Mouse (Mus musculus): ENCODE measurements around the gene Scaf4. TPM values are rescaled to one million over a fixed set of nuclear protein-coding genes. Genes with fewer than 3 reads are reported as not detected.
"Not testable (repeated sequence)": the region's sequence is repeated elsewhere in the genome, so short reads cannot be mapped to it uniquely, and the experiment has no call there.

Scaf4 gene
- polyA plus RNA-seq, 1 experiment: 16.2 TPM

GRCm38 (mm10) chr16:90260097-90260496 is 24.2 kb downstream of the Scaf4 start:
- H3ac ChIP-seq (ENCODE audit: control insufficient read depth, insufficient read length, low read depth): no peak overlapping the region
- peaks cover 31% of the 10 kb centered on the region for H3K79me3 ChIP-seq (ENCODE audit: low read depth)
- H3K79me2 ChIP-seq (ENCODE audit: control insufficient read depth, insufficient read depth): peaks cover 43% of the 10 kb centered on the region
- TF ChIP-seq MAX (IDR thresholded peaks at IDR 0.05) (no peak), CTCF (IDR thresholded peaks at IDR 0.05; ENCODE audit: control insufficient read depth, insufficient read depth, insufficient read length) (no peak), USF1 (IDR thresholded peaks at IDR 0.05; ENCODE audit: low read depth) (no peak), FOSL1 (IDR thresholded peaks at IDR 0.05; ENCODE audit: insufficient read depth, low read length, poor library complexity, severe bottlenecking) (no peak), MYOG (IDR thresholded peaks at IDR 0.05; ENCODE audit: control insufficient read depth, extremely low read depth, insufficient read length) (no peak), MYOD1 (IDR thresholded peaks at IDR 0.05; ENCODE audit: control insufficient read depth, insufficient read length, low read depth) (no peak), CEBPB (IDR thresholded peaks at IDR 0.05; ENCODE audit: low read depth) (no peak)
- peaks cover 62% of the 10 kb centered on the region for H3K36me3 ChIP-seq (ENCODE audit: control insufficient read depth, insufficient read depth)
- H3K4me3 ChIP-seq (ENCODE audit: insufficient read depth, poor library complexity, severe bottlenecking): no peak overlapping the region
- H3K27me3 ChIP-seq (ENCODE audit: control insufficient read depth, insufficient read depth, insufficient read length): no peaks in the 10 kb centered on the region

DNA sequence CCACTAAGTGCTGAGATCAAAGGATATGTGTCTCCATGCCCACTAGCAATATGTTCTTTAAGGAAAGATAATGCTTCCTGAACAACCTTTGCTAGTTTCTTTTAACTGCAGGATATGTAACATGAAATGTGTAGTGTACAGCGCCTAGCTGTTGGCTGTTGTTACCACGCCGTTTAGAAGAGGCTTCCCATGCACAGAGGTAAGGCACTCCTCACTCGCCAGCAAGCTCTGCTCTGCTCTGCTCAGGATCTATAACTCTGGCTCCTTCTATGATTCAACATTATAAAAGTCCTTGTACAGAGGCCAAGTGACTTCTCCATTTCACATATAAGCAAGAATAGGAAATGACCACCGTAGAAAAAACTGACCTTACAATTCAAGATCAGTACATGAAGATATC is 24.7 kb downstream of the Scaf4 start:
- Histone ChIP-seq H3K79me2 (ENCODE audit: control insufficient read depth, insufficient read depth) (peaks cover 38% of the 10 kb centered on the region), H3K79me3 (ENCODE audit: low read depth) (peaks cover 29% of the 10 kb centered on the region), H3K36me3 (ENCODE audit: control insufficient read depth, insufficient read depth) (peaks cover 62% of the 10 kb centered on the region), H3K4me3 (ENCODE audit: insufficient read depth, poor library complexity, severe bottlenecking) (no peak overlapping the region), H3K27me3 (ENCODE audit: control insufficient read depth, insufficient read depth, insufficient read length) (no peaks in the 10 kb centered on the region), H3ac (ENCODE audit: control insufficient read depth, insufficient read length, low read depth) (no peak overlapping the region)
- TF ChIP-seq MYOG (IDR thresholded peaks at IDR 0.05; ENCODE audit: control insufficient read depth, extremely low read depth, insufficient read length): no peak
- no peak for TF ChIP-seq CTCF (IDR thresholded peaks at IDR 0.05; ENCODE audit: control insufficient read depth, insufficient read depth, insufficient read length)
- TF ChIP-seq MYOD1 (IDR thresholded peaks at IDR 0.05; ENCODE audit: control insufficient read depth, insufficient read length, low read depth): no peak
- TF ChIP-seq CEBPB (IDR thresholded peaks at IDR 0.05; ENCODE audit: low read depth): no peak
- no peak for TF ChIP-seq MAX (IDR thresholded peaks at IDR 0.05)
- TF ChIP-seq USF1 (IDR thresholded peaks at IDR 0.05; ENCODE audit: low read depth): no peak
- TF ChIP-seq FOSL1 (IDR thresholded peaks at IDR 0.05; ENCODE audit: insufficient read depth, low read length, poor library complexity, severe bottlenecking): no peak

DNA sequence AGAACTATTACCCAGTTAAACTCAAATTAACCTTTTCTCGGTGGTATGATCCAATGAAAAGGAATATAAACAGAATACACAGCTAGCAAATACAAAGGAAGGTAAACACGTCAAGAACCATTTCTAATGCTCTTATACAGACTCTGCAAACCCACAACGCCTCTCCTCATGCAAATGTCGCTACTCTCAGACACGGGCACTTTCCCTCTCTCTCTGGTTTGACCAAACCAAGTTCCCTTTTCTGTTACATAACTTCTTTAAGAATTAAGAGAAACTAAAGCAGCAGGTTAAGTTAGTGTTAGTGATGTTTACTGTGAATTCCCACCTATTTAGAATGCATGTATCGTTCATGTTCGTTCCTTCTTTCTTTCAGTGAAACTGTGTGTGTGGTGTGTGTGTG is 25.4 kb downstream of the Scaf4 start:
- Histone ChIP-seq H3K27me3 (ENCODE audit: control insufficient read depth, insufficient read depth, insufficient read length) (no peaks in the 10 kb centered on the region), H3K36me3 (ENCODE audit: control insufficient read depth, insufficient read depth) (peaks cover 62% of the 10 kb centered on the region), H3K4me3 (ENCODE audit: insufficient read depth, poor library complexity, severe bottlenecking) (no peak overlapping the region), H3ac (ENCODE audit: control insufficient read depth, insufficient read length, low read depth) (no peak overlapping the region), H3K79me2 (ENCODE audit: control insufficient read depth, insufficient read depth) (peaks cover 32% of the 10 kb centered on the region), H3K79me3 (ENCODE audit: low read depth) (peaks cover 24% of the 10 kb centered on the region)
- TF ChIP-seq USF1 (IDR thresholded peaks at IDR 0.05; ENCODE audit: low read depth): no peak
- TF ChIP-seq MYOD1 (IDR thresholded peaks at IDR 0.05; ENCODE audit: control insufficient read depth, insufficient read length, low read depth): no peak
- TF ChIP-seq MAX (IDR thresholded peaks at IDR 0.05): no peak
- TF ChIP-seq MYOG (IDR thresholded peaks at IDR 0.05; ENCODE audit: control insufficient read depth, extremely low read depth, insufficient read length): no peak
- no peak for TF ChIP-seq CTCF (IDR thresholded peaks at IDR 0.05; ENCODE audit: control insufficient read depth, insufficient read depth, insufficient read length)

DNA sequence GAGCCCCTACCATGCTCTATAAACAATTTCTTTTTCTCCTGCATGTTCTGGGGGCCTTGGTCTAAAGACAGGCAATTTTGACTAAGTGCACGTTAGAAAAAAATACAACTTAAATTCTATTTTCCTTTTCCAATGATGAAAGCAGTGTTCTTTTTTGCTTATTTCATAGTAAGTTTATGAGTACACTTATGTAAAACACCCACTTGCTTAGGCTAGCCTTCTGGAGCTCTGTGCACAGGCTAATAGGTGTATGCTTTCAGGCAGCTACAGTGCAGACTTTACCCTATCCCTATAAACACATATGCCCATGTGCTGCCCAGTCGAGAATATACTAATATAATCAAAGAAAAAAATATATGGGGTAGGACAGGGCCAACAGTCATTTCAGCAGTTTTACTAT is 31.8 kb downstream of the Scaf4 start:
- no peak overlapping the region for H3ac ChIP-seq (ENCODE audit: control insufficient read depth, insufficient read length, low read depth)
- H3K36me3 ChIP-seq (ENCODE audit: control insufficient read depth, insufficient read depth): peaks cover 64% of the 10 kb centered on the region
- H3K79me2 ChIP-seq (ENCODE audit: control insufficient read depth, insufficient read depth): no peaks in the 10 kb centered on the region
- no peak for TF ChIP-seq MYOG (IDR thresholded peaks at IDR 0.05; ENCODE audit: control insufficient read depth, extremely low read depth, insufficient read length)
- TF ChIP-seq MYOD1 (IDR thresholded peaks at IDR 0.05; ENCODE audit: control insufficient read depth, insufficient read length, low read depth): no peak
- TF ChIP-seq FOSL1 (IDR thresholded peaks at IDR 0.05; ENCODE audit: insufficient read depth, low read length, poor library complexity, severe bottlenecking): no peak
- no peak for TF ChIP-seq CEBPB (IDR thresholded peaks at IDR 0.05; ENCODE audit: low read depth)
- no peak for TF ChIP-seq CTCF (IDR thresholded peaks at IDR 0.05; ENCODE audit: control insufficient read depth, insufficient read depth, insufficient read length)
- no peak for TF ChIP-seq USF1 (IDR thresholded peaks at IDR 0.05; ENCODE audit: low read depth)
- no peak for TF ChIP-seq MAX (IDR thresholded peaks at IDR 0.05)
- H3K79me3 ChIP-seq (ENCODE audit: low read depth): peaks cover 3% of the 10 kb centered on the region
- H3K4me3 ChIP-seq (ENCODE audit: insufficient read depth, poor library complexity, severe bottlenecking): no peak overlapping the region
- H3K27me3 ChIP-seq (ENCODE audit: control insufficient read depth, insufficient read depth, insufficient read length): no peaks in the 10 kb centered on the region

- peaks cover 64% of the 10 kb centered on the region for H3K36me3 ChIP-seq (ENCODE audit: control insufficient read depth, insufficient read depth)
Measured at GRCm38 (mm10) chr16:90251256-90251655, 33.0 kb downstream of the Scaf4 start.

DNA sequence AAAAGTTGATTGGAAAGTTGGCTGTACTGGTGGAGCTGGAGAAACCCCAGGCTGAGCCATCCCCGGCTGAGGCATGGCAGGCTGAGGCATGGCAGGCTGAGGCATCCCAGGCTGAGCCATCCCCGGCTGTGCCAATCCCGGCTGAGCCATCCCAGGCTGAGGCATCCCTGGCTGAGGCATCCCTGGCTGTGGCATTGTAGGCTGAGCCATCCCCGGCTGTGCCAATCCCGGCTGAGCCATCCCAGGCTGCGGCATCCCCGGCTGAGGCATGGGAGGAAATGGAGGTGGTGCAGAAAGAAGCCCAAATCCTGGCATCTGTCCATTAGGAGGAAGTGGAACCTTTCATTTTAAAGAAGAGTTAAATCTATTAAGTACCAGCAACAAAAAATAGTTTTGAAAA is 34.2 kb downstream of the Scaf4 start:
- peaks cover 74% of the 10 kb centered on the region for H3K36me3 ChIP-seq (ENCODE audit: control insufficient read depth, insufficient read depth)

More at GRCm38 (mm10) chr16:90251256-90251655, 33.0 kb downstream of the Scaf4 start:
- not testable (repeated sequence) for H3K79me3 ChIP-seq (ENCODE audit: low read depth); H3ac ChIP-seq (ENCODE audit: control insufficient read depth, insufficient read length, low read depth); H3K79me2 ChIP-seq (ENCODE audit: control insufficient read depth, insufficient read depth); H3K4me3 ChIP-seq (ENCODE audit: insufficient read depth, poor library complexity, severe bottlenecking); H3K27me3 ChIP-seq (ENCODE audit: control insufficient read depth, insufficient read depth, insufficient read length)

More for the DNA sequence above, 34.2 kb downstream of the Scaf4 start:
- no peaks in the 10 kb centered on the region for H3K27me3 ChIP-seq (ENCODE audit: control insufficient read depth, insufficient read depth, insufficient read length)
- H3K79me2 ChIP-seq (ENCODE audit: control insufficient read depth, insufficient read depth): no peaks in the 10 kb centered on the region
- no peak overlapping the region for H3ac ChIP-seq (ENCODE audit: control insufficient read depth, insufficient read length, low read depth)
- TF ChIP-seq MAX (IDR thresholded peaks at IDR 0.05) (no peak), MYOG (IDR thresholded peaks at IDR 0.05; ENCODE audit: control insufficient read depth, extremely low read depth, insufficient read length) (no peak), MYOD1 (IDR thresholded peaks at IDR 0.05; ENCODE audit: control insufficient read depth, insufficient read length, low read depth) (no peak), USF1 (IDR thresholded peaks at IDR 0.05; ENCODE audit: low read depth) (no peak), CEBPB (IDR thresholded peaks at IDR 0.05; ENCODE audit: low read depth) (no peak), CTCF (IDR thresholded peaks at IDR 0.05; ENCODE audit: control insufficient read depth, insufficient read depth, insufficient read length) (no peak), FOSL1 (IDR thresholded peaks at IDR 0.05; ENCODE audit: insufficient read depth, low read length, poor library complexity, severe bottlenecking) (no peak)
- no peaks in the 10 kb centered on the region for H3K79me3 ChIP-seq (ENCODE audit: low read depth)
- no peak overlapping the region for H3K4me3 ChIP-seq (ENCODE audit: insufficient read depth, poor library complexity, severe bottlenecking)
